In the genomic region with DNA sequence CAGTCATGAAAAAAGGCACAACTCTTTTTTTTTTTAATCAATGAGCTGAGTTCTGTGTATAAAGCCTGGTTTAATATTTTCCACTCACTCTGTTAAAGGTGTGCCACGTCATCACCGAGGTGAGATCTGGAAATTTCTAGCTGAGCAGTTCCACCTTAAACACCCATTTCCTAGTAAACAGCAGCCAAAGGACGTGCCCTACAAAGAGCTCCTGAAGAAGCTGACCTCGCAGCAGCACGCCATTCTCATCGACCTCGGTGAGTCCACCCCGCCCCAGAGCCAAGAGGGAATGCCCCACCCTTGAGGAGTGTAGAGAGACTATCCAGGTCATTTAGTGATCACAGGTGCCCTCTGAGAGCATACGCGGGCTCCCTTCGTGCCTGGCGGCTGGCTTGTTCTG, we compare ENCODE assay signal across 14 mouse cellular contexts.
A peak's percentile ranks its signal among the peaks of the same experiment; 100 is the strongest.
DNase-seq lines count a peak whose midpoint lies in the region; ATAC-seq and TF ChIP-seq lines count a peak whose summit lies in the region.
"Had no signal": no experiment of that assay in that cellular context is flagged by ENCODE, and none has a peak within 500 bp of the region (broad histone marks: within the 10 kb centered on the region; RNA-seq: fewer than 3 reads in every experiment).

No protein-coding gene starts in this region.

- TF ChIP-seq CTCF in kidney, postnatal 0 days (IDR thresholded peaks at IDR 0.05; ENCODE audit: low read depth) = no peak
- TF ChIP-seq CTCF in hindbrain, postnatal 0 days (IDR thresholded peaks at IDR 0.05; ENCODE audit: low read depth) = no peak

- H3K4me1 ChIP-seq in forebrain, embryonic 16.5 days (replicated peaks; ENCODE audit: control insufficient read depth, insufficient read depth, low read length) = peaks cover 11% of the 10 kb centered on the region
- 0 out of 2 replicates have a peak, but pooled peaks cover 4% of the 10 kb centered on the region for H3K4me1 ChIP-seq in forebrain, embryonic 14.5 days (ENCODE audit: control insufficient read depth, insufficient read depth, low read length)
- peaks cover 18% of the 10 kb centered on the region for H3K4me1 ChIP-seq in kidney, postnatal 0 days (replicated peaks; ENCODE audit: insufficient read depth, low read length)
- peaks cover 29% of the 10 kb centered on the region for H3K4me1 ChIP-seq in kidney, embryonic 16.5 days (ENCODE audit: insufficient read depth, low read length)
- H3K4me1 ChIP-seq in hindbrain, postnatal 0 days (ENCODE audit: insufficient read depth, low read length) = peaks cover 9% of the 10 kb centered on the region

- no peak for ATAC-seq in forebrain, embryonic 16.5 days
- no peak for ATAC-seq in forebrain, embryonic 14.5 days
- peak; percentile 52; the same call in 1 of the 2 replicates for ATAC-seq in kidney, postnatal 0 days (replicated peaks; ENCODE audit: low FRiP score, low read depth)
- no peak for ATAC-seq in kidney, embryonic 16.5 days (ENCODE audit: low FRiP score, low TSS enrichment)
- peak; percentile 61 for ATAC-seq in CD4-positive, CD25-positive, alpha-beta regulatory T cell, adult 4 months
- peak; percentile 2; the same call in 1 of the 2 replicates for ATAC-seq in hindbrain, postnatal 0 days

- H3K27ac ChIP-seq in forebrain, embryonic 16.5 days (ENCODE audit: low read length) = peak overlapping the region; percentile 26; the same call in 1 of the 2 replicates
- no peak overlapping the region for H3K27ac ChIP-seq in forebrain, embryonic 14.5 days (ENCODE audit: low read depth, low read length)
- peak overlapping the region; percentile 34; the same call in 1 of the 2 replicates for H3K27ac ChIP-seq in kidney, postnatal 0 days
- H3K27ac ChIP-seq in kidney, embryonic 16.5 days (ENCODE audit: low read length) = no peak overlapping the region
- peak overlapping the region; percentile 61 for H3K27ac ChIP-seq in hindbrain, postnatal 0 days
- H3K27ac ChIP-seq: liver, embryonic 13.5 days had no signal

- no peaks in the 10 kb centered on the region for H3K36me3 ChIP-seq in forebrain, embryonic 16.5 days (ENCODE audit: control insufficient read depth, insufficient read depth)
- H3K36me3 ChIP-seq in forebrain, embryonic 14.5 days (ENCODE audit: control insufficient read depth, insufficient read depth, low read length) = peaks cover 10% of the 10 kb centered on the region; the same call in 1 of the 2 replicates
- peaks cover 15% of the 10 kb centered on the region; the same call in 1 of the 2 replicates for H3K36me3 ChIP-seq in kidney, postnatal 0 days (ENCODE audit: insufficient read depth, low read length)
- H3K36me3 ChIP-seq in kidney, embryonic 16.5 days (ENCODE audit: insufficient read depth, low read length) = peaks cover 18% of the 10 kb centered on the region
- H3K36me3 ChIP-seq in hindbrain, postnatal 0 days (ENCODE audit: insufficient read depth, low read length) = no peaks in the 10 kb centered on the region

- H3K9me3 ChIP-seq in forebrain, embryonic 16.5 days (ENCODE audit: control insufficient read depth, low read length) = no peaks in the 10 kb centered on the region
- H3K9me3 ChIP-seq in forebrain, embryonic 14.5 days (replicated peaks; ENCODE audit: control insufficient read depth, low read length) = no peaks in the 10 kb centered on the region
- H3K9me3 ChIP-seq in kidney, postnatal 0 days (replicated peaks; ENCODE audit: low read length) = no peaks in the 10 kb centered on the region
- H3K9me3 ChIP-seq in kidney, embryonic 16.5 days (ENCODE audit: low read length) = no peaks in the 10 kb centered on the region
- no peaks in the 10 kb centered on the region for H3K9me3 ChIP-seq in hindbrain, postnatal 0 days (ENCODE audit: low read length)
- H3K9me3 ChIP-seq: liver, embryonic 13.5 days; midbrain, embryonic 13.5 days; neural tube, embryonic 15.5 days had no signal

- H3K9ac ChIP-seq in forebrain, embryonic 16.5 days (replicated peaks; ENCODE audit: low read depth, low read length) = no peak overlapping the region
- H3K9ac ChIP-seq in forebrain, embryonic 14.5 days (ENCODE audit: low read length) = no peak overlapping the region
- no peak overlapping the region for H3K9ac ChIP-seq in kidney, postnatal 0 days (ENCODE audit: low read depth, low read length)
- H3K9ac ChIP-seq in kidney, embryonic 16.5 days (replicated peaks; ENCODE audit: low read length) = no peak overlapping the region
- no peak overlapping the region for H3K9ac ChIP-seq in hindbrain, postnatal 0 days (replicated peaks; ENCODE audit: low read length)
- H3K9ac ChIP-seq: liver, embryonic 13.5 days; midbrain, embryonic 13.5 days; neural tube, embryonic 15.5 days had no signal

- no peak overlapping the region for H3K4me2 ChIP-seq in forebrain, embryonic 16.5 days (ENCODE audit: low read length)
- H3K4me2 ChIP-seq in forebrain, embryonic 14.5 days (ENCODE audit: low read length) = no peak overlapping the region
- no peak overlapping the region for H3K4me2 ChIP-seq in kidney, postnatal 0 days (ENCODE audit: low read length)
- H3K4me2 ChIP-seq in kidney, embryonic 16.5 days (replicated peaks; ENCODE audit: low read depth, low read length) = no peak overlapping the region
- no peak overlapping the region for H3K4me2 ChIP-seq in hindbrain, postnatal 0 days (ENCODE audit: low read depth, low read length)
- H3K4me2 ChIP-seq: liver, embryonic 13.5 days; midbrain, embryonic 13.5 days; neural tube, embryonic 15.5 days had no signal

- no peak overlapping the region for H3K4me3 ChIP-seq in forebrain, embryonic 16.5 days (replicated peaks; ENCODE audit: low read length)
- H3K4me3 ChIP-seq in forebrain, embryonic 14.5 days (ENCODE audit: low read depth, low read length) = no peak overlapping the region
- no peak overlapping the region for H3K4me3 ChIP-seq in kidney, postnatal 0 days (replicated peaks; ENCODE audit: low read depth, low read length)
- H3K4me3 ChIP-seq in kidney, embryonic 16.5 days (ENCODE audit: low read length) = no peak overlapping the region
- no peak overlapping the region for H3K4me3 ChIP-seq in hindbrain, postnatal 0 days (ENCODE audit: low read length)
- H3K4me3 ChIP-seq: liver, embryonic 13.5 days; midbrain, embryonic 13.5 days; neural tube, embryonic 15.5 days had no signal

- no peaks in the 10 kb centered on the region for H3K27me3 ChIP-seq in forebrain, embryonic 16.5 days (replicated peaks; ENCODE audit: control insufficient read depth, insufficient read depth, low read length)
- no peaks in the 10 kb centered on the region for H3K27me3 ChIP-seq in forebrain, embryonic 14.5 days (replicated peaks; ENCODE audit: control insufficient read depth, insufficient read depth, low read length)
- H3K27me3 ChIP-seq in kidney, postnatal 0 days (ENCODE audit: insufficient read depth, low read length) = no peaks in the 10 kb centered on the region
- no peaks in the 10 kb centered on the region for H3K27me3 ChIP-seq in kidney, embryonic 16.5 days (ENCODE audit: insufficient read depth, low read length)
- no peaks in the 10 kb centered on the region for H3K27me3 ChIP-seq in hindbrain, postnatal 0 days (ENCODE audit: insufficient read depth, low read length)
- H3K27me3 ChIP-seq: liver, embryonic 13.5 days; midbrain, embryonic 13.5 days; neural tube, embryonic 15.5 days had no signal

- no peak for DNase-seq in forebrain, embryonic 14.5 days (ENCODE audit: low spot score)
- no peak for DNase-seq in kidney, postnatal 0 days (ENCODE audit: low spot score)
- no peak for DNase-seq in hindbrain, postnatal 0 days (ENCODE audit: low spot score)
- DNase-seq in thymus, postnatal 36 days = no peak
- no peak for DNase-seq in urinary bladder, postnatal 4 days (ENCODE audit: low spot score in 2 of 2)
- DNase-seq: adrenal gland, postnatal 25 days; layer of hippocampus, postnatal 36 days; liver, embryonic 13.5 days; lung, postnatal 14 days had no signal

- 89% methylated on average over 12 of the region's 12 CpGs for WGBS in forebrain, embryonic 16.5 days
- WGBS in forebrain, embryonic 14.5 days = 95% methylated on average over 12 of the region's 12 CpGs
- 81% methylated on average over 12 of the region's 12 CpGs for WGBS in kidney, postnatal 0 days
- WGBS in kidney, embryonic 16.5 days = 88% methylated on average over 12 of the region's 12 CpGs
- WGBS in hindbrain, postnatal 0 days = 82% methylated on average over 12 of the region's 12 CpGs

Comparison
In these comparisons a context has a peak if more than half of its experiments do, and no peak if none do; other contexts are left out.
1. ATAC-seq: peak in kidney, postnatal 0 days (single experiment), CD4-positive, CD25-positive, alpha-beta regulatory T cell, adult 4 months (single experiment) and hindbrain, postnatal 0 days (single experiment); none in forebrain, embryonic 16.5 days (single experiment), forebrain, embryonic 14.5 days (single experiment) and kidney, embryonic 16.5 days (single experiment).
2. H3K27ac ChIP-seq: peak in forebrain, embryonic 16.5 days (single experiment), kidney, postnatal 0 days (single experiment) and hindbrain, postnatal 0 days (single experiment); none in forebrain, embryonic 14.5 days (single experiment) and kidney, embryonic 16.5 days (single experiment).